Mouse (Mus musculus): ENCODE data around the gene Slc4a1.
"Not testable (repeated sequence)": the region's sequence is repeated elsewhere in the genome, so short reads cannot be mapped to it uniquely, and the experiment has no call there.

GRCm38 (mm10) chr11:102389436-102389835, 23.4 kb upstream of the Slc4a1 start:
- TF ChIP-seq POLR2A (IDR thresholded peaks at IDR 0.05; ENCODE audit: insufficient read depth, low read depth, low read length); CTCF (IDR thresholded peaks at IDR 0.05); EP300 (IDR thresholded peaks at IDR 0.05; ENCODE audit: insufficient read depth, low read depth, low read length): not testable (repeated sequence)

Data from heart, adult 2 months (tissue).